Mouse (Mus musculus): ENCODE results near the gene Ntmt1. TPM values are rescaled to one million over a fixed set of nuclear protein-coding genes. Genes with fewer than 3 reads are reported as not detected.

Gene Ntmt1
- polyA plus RNA-seq (2012; rRNA removed): 30.0 and 35.6 TPM in 2 replicates

DNA sequence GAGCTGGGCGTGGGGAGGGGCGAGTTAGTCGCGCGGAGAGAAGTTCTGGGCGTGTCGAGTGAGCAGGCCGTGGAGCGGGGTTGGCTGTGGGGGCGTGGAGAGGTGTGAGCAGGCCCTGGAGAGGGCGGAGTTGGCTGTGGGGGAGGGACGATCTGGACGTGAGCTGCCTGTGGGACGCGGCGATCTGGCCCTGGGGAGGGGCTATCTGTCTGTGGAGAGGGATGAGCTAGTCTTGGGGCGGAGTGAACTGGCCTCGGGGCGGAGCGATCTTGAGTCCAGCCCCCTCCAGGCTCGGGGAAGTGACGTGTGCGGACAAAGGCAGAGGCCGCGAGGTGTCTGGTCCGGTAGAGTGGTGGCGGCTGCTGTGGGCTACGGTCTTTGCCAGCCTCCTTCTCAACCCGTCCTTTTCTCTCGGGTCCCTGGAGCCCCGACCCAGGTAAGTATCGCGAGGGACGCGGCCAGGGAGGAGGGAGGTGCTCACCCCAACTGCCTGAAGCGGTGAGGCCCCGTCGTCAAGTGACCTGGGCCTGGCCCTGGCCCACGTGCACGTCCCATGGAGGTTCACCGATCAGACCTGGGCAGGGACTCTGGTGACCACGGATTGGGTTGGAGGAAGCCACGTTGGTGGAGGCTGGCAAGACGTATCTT lies at the start of gene Ntmt1:
Ntmt1 (plus strand) TSS at position 179 of the 648 bp plus-strand sequence.
- DNase-seq (ENCODE audit: low read depth): peak; percentile 93

DNA sequence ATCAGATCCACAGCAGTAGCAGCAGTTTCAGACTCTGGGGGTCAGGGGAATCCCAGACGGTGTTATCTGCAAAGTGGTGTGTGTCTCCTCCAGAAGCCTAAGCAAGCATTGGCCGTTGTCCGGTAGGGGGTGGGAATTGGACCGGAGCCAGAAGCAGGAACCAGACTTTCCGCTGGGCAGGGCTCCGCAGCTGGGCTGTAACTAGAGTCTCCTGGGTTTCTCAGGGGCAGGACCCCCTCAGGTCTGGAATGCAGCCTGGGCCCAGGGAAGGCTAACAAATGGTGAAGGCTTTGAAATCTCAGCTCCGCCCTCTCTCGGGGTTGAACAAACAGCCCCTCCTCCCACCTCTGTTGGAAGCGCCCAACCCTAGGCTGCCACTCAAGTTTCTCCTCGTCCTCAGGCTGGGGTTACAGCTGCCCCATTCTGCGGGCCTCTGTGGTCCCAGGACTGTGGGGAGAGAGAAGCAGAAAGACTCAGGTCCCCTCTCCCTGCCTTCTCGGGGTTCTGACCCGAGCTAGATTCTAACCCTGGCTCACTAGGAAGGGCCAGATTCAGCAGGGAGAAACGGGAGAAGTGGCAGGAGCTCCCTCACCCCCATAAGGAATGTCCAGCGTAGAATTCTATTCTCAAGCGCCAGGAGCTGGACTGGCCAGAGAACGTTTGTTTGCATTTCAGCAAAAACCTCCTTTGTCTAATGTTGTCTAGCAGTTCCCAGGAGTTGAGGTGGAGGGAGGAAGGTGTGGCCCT lies 49.1 kb upstream of the Ntmt1 start:
- DNase-seq (ENCODE audit: low read depth): no peak

DNA sequence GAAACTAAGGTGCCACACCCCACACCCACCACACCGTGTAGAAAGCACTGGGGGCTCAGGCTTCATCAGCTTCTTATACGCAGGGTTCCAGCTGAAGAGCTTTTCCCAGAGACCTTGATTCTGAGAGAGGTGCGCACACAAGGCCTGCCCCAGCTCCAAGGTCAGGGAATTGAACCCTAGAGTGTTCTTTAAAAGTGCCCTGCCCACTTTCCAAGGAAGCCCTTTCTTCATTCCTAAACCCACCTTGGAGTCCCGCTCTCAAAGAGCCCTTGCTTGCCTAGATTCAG lies 48.6 kb upstream of the Ntmt1 start:
- DNase-seq (ENCODE audit: low read depth): no peak

DNA sequence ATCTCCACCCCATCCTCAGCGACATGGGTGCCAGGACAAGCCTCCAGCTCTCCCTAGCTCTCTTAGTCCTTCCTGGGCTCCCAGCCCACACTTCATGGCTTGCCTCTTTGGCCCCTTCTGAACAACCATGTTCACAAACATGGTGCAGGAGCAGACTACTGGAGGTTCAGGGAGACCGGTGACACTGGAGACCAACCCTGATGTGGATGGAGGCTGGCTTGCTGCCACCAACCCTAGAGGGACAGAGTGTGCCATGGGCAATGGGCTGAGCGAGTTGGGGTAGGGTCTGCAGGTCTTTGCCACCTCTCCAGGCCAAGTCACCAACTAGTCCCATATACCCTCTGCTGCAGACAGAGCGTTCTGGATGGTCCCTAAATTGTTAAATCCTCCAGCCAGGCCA lies 48.2 kb upstream of the Ntmt1 start:
- no peak for DNase-seq (ENCODE audit: low read depth)

DNA sequence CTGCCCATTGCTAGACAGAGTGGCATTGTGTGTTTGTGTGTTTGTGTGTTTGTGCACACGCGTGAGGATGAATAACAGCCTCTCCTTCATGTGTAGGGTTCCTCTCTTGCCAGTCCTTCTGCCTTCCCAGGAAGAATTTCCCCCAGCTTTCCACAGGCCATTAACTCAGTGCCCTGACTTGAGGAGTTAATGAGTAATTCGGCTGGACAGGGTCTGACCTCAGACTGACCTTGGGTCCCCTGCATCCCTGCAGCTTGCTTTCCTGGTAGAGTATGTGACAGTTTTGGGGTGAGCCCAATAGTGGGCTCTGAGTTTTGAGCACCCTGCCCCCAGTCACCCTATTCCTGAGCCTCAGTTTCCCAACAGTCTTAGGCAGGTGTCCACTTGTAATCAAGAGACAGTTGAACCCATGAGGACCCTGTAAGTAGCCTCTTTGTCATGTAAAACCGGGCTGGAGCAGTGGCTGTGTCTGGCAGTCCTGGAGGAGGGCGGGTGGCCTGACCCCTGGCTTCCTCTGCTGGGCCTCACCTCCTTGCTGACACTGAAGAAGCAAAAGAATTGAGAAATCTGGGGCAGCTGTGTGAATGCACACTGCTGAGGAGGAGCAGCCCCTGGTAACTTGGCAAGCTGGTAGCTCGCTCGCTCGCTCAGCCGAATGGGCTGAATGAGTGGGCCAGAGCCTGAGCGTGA lies 47.6 kb upstream of the Ntmt1 start:
- no peak for DNase-seq (ENCODE audit: low read depth)

DNA sequence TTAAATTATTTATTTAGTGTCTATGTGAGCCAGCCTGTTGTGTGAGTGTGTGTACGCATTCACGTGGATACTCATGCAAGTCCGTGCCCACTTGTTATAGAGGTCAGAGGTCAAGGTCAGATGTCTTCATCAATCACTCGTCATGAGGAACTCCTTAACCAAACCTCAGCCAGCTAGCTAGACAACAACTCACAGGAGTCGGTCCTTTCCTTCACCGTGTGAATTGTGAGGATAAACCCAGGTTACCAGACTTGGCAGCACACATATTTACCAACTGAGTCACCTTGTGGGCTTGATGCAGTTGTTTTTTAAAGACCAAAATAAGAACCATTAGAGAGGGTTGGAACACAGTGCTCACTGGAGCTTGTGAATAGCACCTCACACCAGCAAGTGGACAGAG lies 46.9 kb upstream of the Ntmt1 start:
- DNase-seq (ENCODE audit: low read depth): no peak

DNA sequence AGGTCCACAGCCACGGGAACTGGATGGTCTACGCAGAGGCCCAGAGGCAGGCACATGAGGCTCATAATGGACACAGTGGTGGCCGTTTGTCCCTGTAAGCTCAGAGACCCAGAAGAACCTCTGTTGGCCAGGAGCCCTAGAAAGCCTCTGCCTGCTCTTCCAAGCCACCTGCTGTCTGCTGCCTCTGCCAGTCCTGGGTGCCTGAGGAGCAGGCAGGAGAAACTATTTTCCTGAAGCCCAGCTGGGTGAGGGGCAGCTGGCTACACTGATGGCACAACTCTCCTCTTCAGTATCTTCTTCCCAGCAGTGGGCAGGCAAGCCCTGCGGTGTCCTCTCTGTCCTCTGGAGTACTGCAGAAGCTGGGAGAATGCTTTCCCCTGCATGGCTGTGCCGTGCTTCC lies 41.2 kb upstream of the Ntmt1 start:
- no peak for DNase-seq (ENCODE audit: low read depth)

DNA sequence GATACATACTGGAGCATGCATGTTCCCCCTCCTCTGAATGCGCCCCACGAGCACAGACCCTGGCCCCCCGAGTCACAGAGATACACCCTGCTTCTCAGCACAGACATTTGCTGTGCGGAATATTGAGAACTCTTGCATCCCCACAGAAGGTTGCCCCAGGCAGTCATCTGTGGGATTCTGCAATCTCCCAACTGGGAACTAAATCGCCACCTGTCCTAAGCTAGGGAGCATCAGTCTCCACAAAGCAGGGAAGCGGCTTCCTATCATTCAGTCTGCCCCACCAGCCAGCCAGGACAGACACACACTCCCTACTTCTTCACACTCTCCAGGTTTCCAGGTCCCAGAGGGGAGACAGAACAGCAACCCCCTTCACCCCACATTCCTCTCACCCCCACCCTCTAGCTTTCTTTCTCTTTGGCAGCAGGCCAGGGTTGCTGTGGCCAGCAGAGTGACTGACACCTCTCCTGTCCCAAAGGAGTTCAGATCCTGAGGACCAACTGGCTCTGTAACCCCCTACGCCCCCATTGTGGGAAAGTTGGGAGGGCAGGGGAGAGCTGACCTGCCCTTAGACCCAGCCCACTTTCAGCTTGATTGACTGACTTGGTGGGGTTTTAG lies 39.9 kb upstream of the Ntmt1 start:
- DNase-seq (ENCODE audit: low read depth): no peak

DNA sequence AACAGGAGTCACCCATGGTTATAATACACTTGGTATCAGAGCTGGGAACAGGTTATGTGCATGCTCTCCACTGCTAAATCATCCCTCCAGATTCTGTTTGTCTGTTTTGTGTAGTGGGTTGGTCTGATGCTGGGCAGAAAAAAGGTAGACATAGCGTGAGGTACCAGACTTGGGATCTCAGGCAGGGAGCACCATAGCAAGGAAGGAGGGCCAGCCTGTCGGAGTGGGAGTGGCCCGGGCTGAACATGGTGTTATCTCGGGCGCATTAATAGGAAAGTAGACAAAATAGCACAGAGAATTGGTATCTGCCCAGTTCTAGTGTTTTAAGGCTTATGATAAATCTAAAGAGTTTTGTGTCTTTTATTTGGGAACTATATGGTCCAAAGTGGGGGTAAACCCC lies 39.1 kb upstream of the Ntmt1 start:
- DNase-seq (ENCODE audit: low read depth): no peak

DNA sequence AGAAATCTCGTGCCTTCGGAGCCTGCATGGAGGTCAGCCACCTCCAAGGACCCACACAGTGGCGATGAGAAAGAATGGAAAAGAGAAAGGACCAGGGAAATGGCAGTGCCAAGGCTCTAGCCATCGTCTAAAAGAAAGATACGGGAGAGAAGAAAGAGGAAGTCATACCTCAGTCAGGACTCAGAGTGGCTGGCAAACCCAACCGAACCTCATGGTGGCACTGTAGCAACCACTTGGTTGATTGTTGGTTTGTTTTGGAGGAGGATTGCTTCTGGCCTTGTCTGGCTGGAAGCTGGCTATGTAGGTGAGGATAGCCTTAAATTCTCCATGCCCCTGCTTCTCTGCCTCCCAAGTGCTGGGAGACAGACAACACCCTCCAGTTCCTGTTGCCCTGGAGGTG lies 38.4 kb upstream of the Ntmt1 start:
- no peak for DNase-seq (ENCODE audit: low read depth)

DNA sequence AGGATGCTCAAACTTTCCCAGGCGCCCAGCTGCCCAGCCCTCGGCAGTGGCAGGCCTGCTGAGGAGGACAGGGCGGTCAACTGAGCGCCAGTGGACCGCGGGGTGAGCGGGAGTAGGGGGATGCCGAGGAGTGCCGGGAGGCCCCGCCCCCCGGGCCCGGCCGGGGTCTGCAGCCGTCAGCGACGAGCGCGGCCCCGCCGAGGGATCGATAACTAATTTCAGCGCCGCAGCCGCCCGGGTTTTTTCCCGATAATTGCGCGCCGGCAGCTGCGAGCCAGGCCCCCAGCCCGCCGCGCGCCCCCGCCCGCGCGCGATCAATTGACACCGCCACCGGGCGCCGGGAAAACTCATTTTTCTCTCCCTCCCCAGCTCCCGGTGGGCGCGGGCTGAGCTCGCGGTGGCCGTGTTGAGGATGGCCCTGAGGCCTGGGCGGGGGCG lies 36.2 kb upstream of the Ntmt1 start:
- DNase-seq (ENCODE audit: low read depth): no peak

DNA sequence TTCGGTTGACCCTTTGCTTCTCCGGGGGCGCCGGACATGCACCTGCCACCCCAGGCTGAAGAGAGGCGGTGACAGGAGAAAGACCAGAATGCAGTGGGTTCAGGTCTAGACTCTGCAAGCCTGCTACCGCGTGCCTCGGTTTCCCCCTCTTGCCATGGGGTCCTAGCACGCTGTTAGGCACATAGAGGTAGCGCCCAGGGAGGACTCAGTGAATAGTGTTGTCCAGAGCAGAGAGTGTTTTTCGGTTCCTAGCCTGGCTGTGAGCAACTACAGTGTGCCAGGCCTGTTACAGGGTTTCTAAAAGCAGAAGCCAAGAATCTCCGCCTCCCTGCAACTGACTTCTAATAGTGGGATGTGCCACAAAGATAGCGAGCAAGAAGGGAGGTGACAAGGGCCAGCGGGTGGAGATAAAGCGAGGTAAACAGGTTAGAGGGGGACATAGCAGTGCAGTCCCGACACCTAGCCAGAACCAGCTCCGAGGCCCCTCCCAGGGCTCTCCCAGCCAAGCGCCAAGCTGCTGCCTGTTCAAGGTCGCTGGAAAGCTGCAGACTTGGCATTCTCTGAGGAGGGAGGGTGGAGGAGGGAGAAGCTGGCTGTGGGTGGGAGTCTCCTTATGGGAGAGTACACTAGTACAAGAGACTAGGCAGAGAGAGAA lies 35.7 kb upstream of the Ntmt1 start:
- DNase-seq (ENCODE audit: low read depth): no peak

DNA sequence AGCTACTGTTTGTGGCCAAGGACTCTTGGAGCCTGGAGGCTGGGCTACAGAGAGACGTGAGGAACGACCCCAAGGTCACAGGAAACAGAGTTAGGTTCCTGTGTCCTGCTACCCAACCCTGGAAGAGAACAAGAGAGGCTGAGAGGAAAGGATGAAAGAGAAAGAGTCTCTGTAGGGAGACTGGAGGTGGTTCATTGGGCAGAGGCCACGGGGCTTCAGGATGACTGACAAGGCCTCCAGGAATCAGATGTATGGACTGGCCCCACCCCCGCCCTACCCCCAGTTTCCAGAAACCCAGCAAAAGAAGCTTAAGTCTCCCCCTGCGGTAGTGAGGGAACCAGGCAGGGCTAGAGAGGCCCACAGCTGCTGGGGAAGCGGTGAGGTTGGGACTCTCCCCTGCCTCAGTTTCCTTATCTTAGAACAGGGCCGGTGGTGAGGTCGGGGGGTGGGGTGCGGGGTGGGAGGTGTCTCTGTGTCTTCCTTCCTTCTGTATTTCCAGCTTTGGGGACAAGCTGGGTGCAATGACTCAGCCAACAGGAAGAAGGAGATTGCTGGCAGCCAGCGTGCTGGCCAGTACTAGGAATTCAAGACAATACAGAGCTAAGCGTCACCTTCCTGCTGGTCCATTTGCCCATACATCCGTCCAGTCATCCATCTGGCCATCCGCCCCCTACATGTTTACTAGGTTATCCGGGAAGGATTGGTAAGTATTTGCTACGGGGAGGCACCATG lies 34.9 kb upstream of the Ntmt1 start:
- DNase-seq (ENCODE audit: low read depth): no peak

DNA sequence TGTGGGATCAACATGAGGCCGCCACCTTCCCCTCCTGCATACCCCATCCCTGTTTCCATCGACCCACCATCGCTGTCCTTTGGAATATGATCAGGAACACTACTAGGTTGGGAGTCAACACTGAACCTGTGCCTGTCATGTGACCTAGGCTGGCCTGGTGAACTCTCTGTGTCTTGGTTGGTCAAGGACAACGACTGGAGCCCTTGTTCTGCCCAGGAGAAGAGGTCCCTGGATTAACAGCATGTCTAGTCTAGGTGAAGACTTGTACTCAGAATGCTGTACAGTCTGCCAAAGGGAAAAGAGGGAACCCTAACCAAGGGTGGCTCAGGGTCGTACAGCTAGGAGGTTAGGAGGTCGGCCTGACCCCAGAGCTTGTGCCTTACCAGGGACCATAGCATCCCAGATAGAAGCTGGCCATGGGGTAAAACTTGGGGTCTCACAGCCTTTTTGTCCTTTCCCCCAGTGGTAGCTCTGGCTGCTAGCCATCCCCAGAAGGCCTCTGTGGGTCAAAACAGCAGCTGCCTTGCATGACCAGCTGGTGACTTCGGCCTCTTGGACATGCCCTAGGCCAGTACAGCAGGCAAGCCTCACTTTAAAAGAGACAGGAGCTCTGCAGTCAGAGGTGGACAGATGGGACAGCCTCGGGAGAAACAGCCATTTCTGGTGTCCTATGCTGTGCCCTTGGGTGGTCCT lies 34.2 kb upstream of the Ntmt1 start:
- DNase-seq (ENCODE audit: low read depth): no peak

DNA sequence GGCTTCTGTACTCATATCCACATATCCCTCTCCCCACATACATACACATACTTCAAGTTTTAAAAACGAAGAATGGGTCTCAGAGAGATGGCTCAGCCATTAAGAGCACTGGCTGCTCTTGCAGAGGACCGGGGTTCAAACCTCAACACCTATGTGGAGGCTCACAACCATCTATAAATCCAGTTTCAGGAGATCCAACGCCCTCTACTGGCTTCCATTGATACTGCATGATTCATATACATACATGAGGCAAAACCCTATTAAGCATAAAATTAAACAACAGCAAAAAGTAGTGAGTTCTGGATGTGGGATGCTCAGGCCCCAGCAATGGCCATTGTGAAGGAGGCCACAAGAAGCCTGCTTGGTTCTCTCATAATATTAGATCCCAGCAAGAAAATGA lies 31.7 kb upstream of the Ntmt1 start:
- no peak for DNase-seq (ENCODE audit: low read depth)

DNA sequence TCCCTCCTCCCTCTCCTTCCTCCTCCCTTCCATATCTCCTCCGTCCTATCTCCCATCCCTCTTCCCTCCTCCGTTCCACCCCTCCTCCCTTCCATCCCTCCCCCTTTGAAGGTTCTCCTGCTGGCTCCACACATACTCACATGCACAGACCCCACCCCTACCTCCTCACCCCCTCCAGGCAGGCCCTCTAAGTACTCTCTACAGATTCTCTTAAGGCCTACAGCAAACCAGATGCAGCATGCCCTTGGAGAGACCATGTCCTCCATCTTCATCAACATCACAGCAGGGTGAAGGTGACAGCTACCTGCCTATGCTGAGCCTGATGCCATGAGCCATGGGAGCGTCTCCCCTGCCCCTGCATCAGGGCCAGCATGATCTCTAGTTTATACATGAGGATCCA lies 30.4 kb upstream of the Ntmt1 start:
- DNase-seq (ENCODE audit: low read depth): no peak

DNA sequence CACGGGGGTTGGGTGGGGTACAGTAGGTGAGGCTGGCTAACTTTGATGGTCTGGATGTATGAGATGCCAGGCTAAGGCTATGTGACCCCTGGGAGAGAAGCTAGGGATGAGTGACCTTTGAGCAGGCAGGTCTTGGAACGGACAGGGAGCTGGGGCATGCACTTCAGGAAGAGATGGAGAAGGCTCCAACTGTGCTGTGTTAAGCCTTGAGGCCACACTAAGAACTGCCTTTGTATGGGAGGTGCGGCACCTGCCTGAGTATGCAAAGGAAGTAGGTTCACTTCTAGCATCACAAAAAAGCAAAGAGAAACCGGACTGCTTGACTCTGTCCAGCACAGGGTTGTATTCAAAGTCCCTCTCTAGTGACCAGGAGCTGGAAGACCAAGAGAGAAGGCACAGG lies 29.4 kb upstream of the Ntmt1 start:
- no peak for DNase-seq (ENCODE audit: low read depth)

DNA sequence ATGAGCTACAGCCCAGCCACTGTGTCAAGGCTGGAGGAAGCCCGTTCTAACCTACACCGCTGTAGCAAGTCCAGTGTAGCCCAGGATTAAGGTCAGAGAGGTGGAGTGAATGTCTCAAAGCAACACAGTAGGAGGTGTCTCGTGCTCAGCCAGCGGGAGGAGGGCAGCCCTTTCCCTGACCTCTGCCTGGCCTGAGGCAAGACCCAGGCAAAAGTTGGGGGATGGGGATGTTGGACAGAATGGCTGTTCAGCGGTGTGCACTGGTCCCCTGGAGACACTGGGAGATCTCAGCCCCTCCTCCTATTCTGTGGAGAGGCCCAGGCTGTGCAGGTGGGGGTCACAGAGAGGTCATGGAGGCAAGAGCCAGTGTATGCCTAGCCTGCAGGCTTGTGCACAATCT lies 28.4 kb upstream of the Ntmt1 start:
- no peak for DNase-seq (ENCODE audit: low read depth)

DNA sequence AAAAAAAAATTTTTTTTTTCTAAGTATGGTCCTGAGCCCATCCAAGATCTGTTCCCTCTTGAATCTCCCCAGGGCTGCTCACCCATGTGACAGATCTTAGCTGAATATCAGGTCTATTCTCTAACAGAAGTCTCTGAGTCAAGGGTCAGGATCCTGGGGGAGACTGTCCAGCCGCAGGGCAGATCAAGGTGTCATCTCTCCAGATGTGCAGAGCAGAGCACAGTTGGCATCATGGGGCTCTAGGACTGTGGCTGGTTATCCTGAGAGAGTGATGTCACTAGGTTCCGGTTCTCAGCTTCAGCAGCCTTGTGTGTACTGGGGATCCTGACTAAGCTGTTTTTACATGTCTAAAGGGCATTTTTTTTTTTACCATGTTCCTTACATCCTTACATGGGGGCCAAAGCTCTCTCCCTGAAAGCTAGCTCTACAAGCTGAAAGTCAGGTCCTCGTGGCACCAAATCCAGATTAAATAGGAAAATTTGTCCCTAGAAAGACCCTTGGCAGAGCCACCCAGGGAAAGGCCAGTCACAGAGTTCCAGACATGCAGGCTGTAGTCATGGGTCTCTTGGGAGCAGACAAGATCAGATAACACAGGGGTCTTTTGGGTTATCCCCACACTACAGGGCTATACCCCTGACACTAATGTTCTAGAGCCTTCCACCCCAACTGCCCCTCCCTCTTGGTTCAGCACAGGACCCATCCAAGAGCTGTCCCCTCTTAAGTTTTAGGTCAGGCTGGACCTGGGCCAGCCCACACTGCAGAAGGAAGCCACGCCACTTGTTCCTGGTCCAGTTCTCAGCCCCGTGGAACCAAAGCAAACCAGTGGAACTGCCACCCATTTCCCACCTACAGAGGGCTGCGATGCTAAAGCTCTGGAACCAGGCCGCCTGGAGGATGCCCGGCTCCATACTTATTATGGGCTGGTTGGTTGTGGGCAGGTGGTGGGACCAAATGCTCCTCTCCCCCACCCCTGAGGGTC lies 25.0 kb upstream of the Ntmt1 start:
- no peak for DNase-seq (ENCODE audit: low read depth)

DNA sequence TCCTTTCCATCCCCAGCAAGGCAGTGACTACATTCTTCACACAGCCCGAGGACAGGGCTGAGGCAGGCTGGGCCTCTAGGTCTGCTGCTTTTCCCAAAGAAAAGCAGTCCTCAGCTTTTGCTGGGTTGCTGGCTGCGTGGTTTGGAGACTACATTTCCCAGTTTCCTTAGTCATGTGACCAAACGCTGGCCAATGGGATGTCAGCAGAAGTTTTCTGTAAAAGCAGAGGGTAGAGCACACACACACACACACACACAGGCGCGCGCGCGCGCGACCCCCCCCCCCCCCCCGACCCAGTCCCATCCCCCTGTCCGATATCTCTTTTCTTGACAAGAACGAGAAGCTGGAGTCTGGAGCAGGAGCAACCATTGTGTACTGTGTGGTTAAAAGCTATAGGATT lies 24.3 kb upstream of the Ntmt1 start:
- no peak for DNase-seq (ENCODE audit: low read depth)

All from gonadal fat pad, adult 2 months (tissue).